Mouse (Mus musculus) heart, embryonic 10.5 days (tissue): Measurements from ENCODE around the gene Sgcd. TPM values are rescaled to one million over a fixed set of nuclear protein-coding genes. Genes with fewer than 3 reads are reported as not detected.
"Not testable (repeated sequence)": the region's sequence is repeated elsewhere in the genome, so short reads cannot be mapped to it uniquely, and the experiment has no call there.

Source experiments
- DNase-seq: peaks from one replicate; pipeline ENCODE4 v3.0.0-alpha.2; 2017; ENCODE audit warnings: low spot score
- H3K27ac ChIP-seq: fragments of 300-500 bp; sonication (generic); 2 replicates; pipeline ENCODE4 v1.5.1; 2016; ENCODE audit warnings: mild to moderate bottlenecking
- H3K27me3 ChIP-seq: fragments of 300-500 bp; sonication (generic); 2 replicates; pipeline ENCODE4 v1.6.1; 2016; ENCODE audit warnings: mild to moderate bottlenecking; ENCODE audit not compliant: poor library complexity, insufficient read depth, severe bottlenecking
- H3K36me3 ChIP-seq: fragments of 300-500 bp; sonication (generic); 2 replicates; pipeline ENCODE4 v1.6.1; 2016; ENCODE audit warnings: mild to moderate bottlenecking, moderate library complexity
- H3K4me1 ChIP-seq: fragments of 300-500 bp; sonication (generic); 2 replicates; pipeline ENCODE4 v1.6.1; 2016; ENCODE audit warnings: mild to moderate bottlenecking
- H3K4me3 ChIP-seq: fragments of 300-500 bp; sonication (generic); 2 replicates; pipeline ENCODE4 v1.5.1; 2016; ENCODE audit warnings: mild to moderate bottlenecking, moderate library complexity
- H3K9me3 ChIP-seq: fragments of 300-500 bp; sonication (generic); 2 replicates; pipeline ENCODE4 v1.6.1; 2016; ENCODE audit warnings: mild to moderate bottlenecking, moderate library complexity
- WGBS: fragments of 180-500 bp; shearing (Covaris S2); methylation state at CpG from one replicate; pipeline ENCODE4 v1.1.7; 2016; 5-methylcytosine and 5-hydroxymethylcytosine counted together
- polyA plus RNA-seq: library from polyadenylated mRNA; unstranded; fragments of >200 nt; fragmentation: Nextera tagmentation; extraction: Ambion mirVana; gene quantifications from 2 replicates; pipeline ENCODE4 v1.2.1, GENCODE M21; 2016

The Sgcd gene
- polyA plus RNA-seq, 1 experiment from 2014 or later: 4.7 TPM

DNA sequence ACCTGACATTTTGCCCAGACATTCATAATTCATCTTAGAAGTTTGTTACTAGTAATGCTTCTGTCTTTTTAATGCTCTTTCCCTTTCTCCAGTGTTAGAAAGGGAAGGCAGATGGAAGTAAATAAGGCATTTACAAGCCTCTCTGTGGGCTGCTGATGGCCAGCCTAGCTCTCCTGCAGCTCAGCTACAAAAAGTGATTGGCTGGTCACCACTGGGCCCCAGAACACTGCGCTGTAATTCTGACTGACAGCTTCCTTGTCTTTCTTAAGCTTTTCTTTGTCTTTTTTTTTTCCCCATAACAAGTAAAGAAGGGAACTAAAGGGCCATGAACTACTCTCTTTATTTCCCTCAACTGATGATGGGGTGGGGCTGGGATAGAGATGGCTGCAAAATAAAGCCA lies 463.9 kb downstream of the Sgcd start:
- Histone ChIP-seq H3K36me3 (no peaks in the 10 kb centered on the region), H3K4me3 (no peak overlapping the region), H3K27me3 (no peaks in the 10 kb centered on the region), H3K9me3 (no peaks in the 10 kb centered on the region), H3K4me1 (no peaks in the 10 kb centered on the region), H3K27ac (no peak overlapping the region)
- no peak for DNase-seq
- 53% methylated on average over 1 of the region's 1 CpGs for WGBS

DNA sequence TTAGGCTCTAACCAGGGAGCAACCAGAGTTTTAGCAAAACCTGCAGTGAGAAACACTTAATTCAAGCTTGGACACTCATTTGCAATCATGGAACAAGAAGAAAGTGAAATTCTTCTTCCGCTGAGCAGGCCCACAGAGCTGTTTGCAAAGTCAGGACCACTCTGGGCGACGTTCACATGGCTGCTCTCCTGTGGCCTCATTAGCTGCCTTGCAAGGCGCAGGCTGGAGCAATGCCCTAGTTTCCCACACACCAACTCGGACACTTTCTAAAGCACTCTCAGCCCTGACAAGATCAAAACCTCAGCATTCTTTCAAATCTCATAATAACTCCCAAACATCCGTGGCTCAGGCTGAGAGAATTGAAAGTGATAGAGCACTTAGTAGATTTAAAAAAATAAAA lies 480.7 kb downstream of the Sgcd start:
- H3K27ac ChIP-seq: no peak overlapping the region
- WGBS: 80% methylated on average over 6 of the region's 6 CpGs
- no peaks in the 10 kb centered on the region for H3K36me3 ChIP-seq
- DNase-seq: no peak
- H3K27me3 ChIP-seq: no peaks in the 10 kb centered on the region
- no peaks in the 10 kb centered on the region for H3K4me1 ChIP-seq
- H3K9me3 ChIP-seq: no peaks in the 10 kb centered on the region
- no peak overlapping the region for H3K4me3 ChIP-seq

DNA sequence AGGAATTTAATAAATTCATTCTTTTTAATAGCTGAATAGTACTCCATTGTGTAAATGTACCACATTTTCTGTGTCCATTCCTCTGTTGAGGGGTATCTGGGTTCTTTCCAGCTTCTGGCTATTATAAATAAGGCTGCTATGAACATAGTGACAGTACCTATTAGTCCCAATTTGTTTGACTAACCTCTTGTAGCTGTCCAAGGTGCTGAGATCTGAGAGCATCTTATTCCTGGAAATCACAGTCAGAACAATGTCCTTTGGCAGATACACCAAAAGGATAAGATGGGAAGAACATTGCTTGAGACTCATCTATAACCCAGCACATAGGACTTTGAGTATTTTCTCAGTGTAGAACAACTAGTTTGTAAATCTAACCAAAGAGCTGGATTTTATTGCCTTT lies 485.5 kb downstream of the Sgcd start:
- H3K4me1 ChIP-seq: not testable (repeated sequence)

DNA sequence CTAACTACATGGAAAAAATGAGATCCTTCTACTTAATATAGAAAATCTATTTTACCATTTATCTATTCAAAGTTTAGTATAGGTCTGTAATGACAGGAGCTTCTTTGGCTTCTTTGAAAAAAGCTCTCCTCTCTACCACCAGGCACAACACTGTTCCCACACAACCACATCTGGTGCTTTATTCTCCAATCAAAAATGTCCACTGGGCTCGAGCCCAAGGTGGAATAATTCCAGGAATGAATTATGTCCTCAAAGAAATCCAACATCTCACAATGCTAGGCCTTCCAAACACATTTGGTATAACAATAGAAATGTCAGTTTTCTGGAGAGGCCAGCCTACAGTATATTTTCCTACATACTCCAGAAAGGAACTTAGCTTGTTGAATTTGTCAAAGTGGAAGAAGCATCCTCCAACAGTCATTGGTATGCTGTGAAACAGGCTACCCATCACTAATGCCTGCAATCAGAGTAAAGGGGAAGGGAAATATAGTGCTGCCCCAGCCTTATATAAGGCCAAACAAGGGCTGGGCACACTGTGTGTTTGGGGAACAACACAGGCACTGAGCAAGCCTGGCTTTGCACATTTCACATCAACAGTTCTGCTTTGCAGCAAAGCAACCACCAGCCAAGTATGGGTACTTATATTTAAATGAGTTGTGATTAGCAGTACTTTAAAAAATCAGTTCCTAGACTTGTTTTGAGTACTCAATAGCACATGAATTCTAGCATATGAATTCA lies 515.1 kb downstream of the Sgcd start:
- Histone ChIP-seq H3K9me3 (no peaks in the 10 kb centered on the region), H3K27me3 (no peaks in the 10 kb centered on the region), H3K36me3 (no peaks in the 10 kb centered on the region), H3K4me1 (no peaks in the 10 kb centered on the region), H3K27ac (no peak overlapping the region), H3K4me3 (no peak overlapping the region)
- WGBS: 49% methylated on average over 1 of the region's 1 CpGs
- no peak for DNase-seq

More for the DNA sequence above, 485.5 kb downstream of the Sgcd start:
- H3K27me3 ChIP-seq, DNase-seq, H3K36me3 ChIP-seq, H3K9me3 ChIP-seq, H3K4me3 ChIP-seq, H3K27ac ChIP-seq: not testable (repeated sequence)

DNA sequence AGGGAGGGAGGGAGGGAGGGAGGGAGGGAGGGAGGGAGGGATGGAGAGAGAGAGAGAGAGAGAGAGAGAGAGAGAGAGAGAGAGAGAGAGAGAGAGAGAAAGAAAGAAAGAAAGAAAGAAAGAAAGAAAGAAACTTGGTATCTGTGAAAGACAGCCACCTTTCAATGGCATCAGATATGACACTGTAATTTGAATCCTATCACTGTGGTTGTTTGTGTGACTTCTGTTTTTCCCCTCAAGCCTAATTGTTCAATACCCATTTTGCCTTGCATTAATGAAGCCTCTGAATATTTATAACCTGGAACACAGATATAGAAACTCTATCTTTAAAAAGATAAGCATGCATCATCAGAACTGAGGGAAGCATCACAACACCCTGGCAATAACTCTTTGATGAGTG lies 528.1 kb downstream of the Sgcd start:
- H3K4me3 ChIP-seq, H3K27ac ChIP-seq, H3K27me3 ChIP-seq, H3K36me3 ChIP-seq, H3K9me3 ChIP-seq, DNase-seq, H3K4me1 ChIP-seq: not testable (repeated sequence)

DNA sequence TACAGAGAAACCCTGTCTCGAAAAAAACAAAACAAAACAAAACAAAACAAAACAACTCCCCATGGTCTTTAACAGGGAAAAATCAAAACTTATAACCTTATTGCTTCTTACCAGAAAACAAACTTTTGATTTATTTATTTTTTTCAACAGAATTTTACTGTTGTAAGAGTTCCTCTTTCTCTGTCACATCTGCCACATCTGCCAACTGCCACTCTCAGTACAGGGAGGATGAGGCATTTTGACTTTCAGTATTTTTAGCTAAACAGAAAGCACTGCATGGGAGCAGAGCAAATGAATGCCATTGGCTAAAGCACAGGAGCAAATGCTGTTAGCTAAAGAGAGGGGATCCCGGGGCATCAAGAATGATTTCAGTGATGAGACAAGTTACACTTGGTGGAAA lies 528.6 kb downstream of the Sgcd start:
- no peaks in the 10 kb centered on the region for H3K36me3 ChIP-seq
- no peaks in the 10 kb centered on the region for H3K27me3 ChIP-seq
- WGBS: 74% methylated on average over 2 of the region's 2 CpGs
- no peak overlapping the region for H3K27ac ChIP-seq
- H3K4me1 ChIP-seq: no peaks in the 10 kb centered on the region
- H3K4me3 ChIP-seq: no peak overlapping the region
- no peak for DNase-seq
- H3K9me3 ChIP-seq: no peaks in the 10 kb centered on the region

DNA sequence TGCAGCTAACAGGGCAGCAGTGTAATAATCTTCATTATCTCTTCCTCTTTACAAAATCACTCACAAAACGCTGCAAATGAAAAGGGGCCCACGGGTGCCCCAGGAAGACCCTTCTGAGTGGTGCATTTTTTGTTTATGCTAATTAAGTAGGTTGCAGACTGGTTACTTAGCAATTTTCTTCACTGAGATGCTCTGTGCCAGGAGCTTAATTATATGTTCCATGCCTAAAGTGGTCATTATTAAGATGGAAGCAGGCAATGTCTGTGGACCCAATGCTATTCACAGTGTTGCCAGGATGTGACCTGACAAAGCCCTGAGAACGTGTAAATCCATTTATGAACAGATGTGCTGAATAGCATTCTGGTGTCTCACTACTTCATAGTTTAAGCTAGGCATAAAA lies 529.6 kb downstream of the Sgcd start:
- Histone ChIP-seq H3K4me3 (no peak overlapping the region), H3K36me3 (no peaks in the 10 kb centered on the region), H3K27me3 (no peaks in the 10 kb centered on the region), H3K4me1 (no peaks in the 10 kb centered on the region), H3K9me3 (no peaks in the 10 kb centered on the region), H3K27ac (no peak overlapping the region)
- DNase-seq: no peak
- WGBS: 64% methylated on average over 3 of the region's 3 CpGs

DNA sequence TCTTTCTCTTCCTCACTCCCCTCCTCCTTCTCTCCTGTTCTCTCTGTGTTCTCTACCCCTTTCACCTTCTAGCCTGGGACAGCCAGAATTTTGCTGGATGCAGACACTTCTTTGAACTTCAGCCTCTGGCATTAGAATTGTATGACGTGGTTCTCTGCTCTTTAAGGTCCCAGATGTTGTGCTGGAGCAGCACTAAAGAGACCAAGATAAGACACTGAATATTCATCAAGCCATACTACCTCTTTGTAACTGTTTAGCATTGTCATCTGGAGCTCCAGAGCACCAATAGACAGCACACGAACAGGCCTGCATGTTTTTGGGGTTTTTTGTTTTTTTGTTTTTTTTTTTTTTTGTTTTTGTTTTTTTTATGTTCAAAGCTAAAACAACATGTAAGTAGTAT lies 541.0 kb downstream of the Sgcd start:
- no peak for DNase-seq
- H3K27ac ChIP-seq: no peak overlapping the region
- no peaks in the 10 kb centered on the region for H3K4me1 ChIP-seq
- WGBS: 53% methylated on average over 2 of the region's 2 CpGs
- no peak overlapping the region for H3K4me3 ChIP-seq
- no peaks in the 10 kb centered on the region for H3K27me3 ChIP-seq
- no peaks in the 10 kb centered on the region for H3K36me3 ChIP-seq
- H3K9me3 ChIP-seq: no peaks in the 10 kb centered on the region

DNA sequence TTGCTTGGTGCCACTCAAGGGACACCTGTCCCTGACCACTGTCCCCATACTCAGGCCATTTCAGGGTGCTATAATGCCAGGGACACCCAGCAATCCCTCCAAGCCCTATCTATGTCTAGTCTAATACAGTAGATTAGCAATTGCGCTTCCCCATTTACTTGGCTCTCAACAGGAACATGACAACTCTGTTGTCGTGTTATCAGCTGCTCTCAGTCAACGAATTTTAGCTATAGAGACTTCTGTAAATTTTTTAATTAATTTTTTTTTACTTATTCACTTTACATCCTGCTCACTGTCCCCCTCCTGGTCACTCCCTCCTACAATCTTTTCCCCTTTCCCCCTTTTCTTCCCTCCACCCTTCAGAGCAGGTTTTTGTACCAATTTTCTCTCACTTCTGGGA lies 542.4 kb downstream of the Sgcd start:
- no peak overlapping the region for H3K4me3 ChIP-seq
- no peaks in the 10 kb centered on the region for H3K4me1 ChIP-seq
- WGBS: 74% methylated on average over 3 of the region's 3 CpGs
- H3K36me3 ChIP-seq: no peaks in the 10 kb centered on the region
- H3K9me3 ChIP-seq: no peaks in the 10 kb centered on the region
- no peaks in the 10 kb centered on the region for H3K27me3 ChIP-seq
- H3K27ac ChIP-seq: no peak overlapping the region
- no peak for DNase-seq

DNA sequence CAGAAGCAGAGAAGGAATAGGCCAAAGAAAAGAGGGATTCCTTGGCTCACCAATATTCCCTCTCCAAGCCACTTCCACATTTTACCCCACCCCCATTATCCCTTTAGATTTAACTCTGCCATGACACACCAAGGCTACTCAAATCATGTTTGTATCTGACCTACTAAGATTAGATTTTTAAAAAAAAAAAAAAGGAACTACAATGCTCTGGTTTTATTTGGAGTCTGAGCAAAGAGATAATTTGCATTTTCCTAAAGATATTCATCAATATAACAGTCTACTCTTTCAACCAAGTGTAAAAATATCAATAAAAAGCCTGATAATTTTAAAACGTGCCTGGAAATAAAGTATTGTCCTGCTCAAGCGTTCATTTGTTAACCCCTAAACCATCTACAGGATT lies 543.1 kb downstream of the Sgcd start:
- WGBS: 62% methylated on average over 2 of the region's 2 CpGs
- H3K4me3 ChIP-seq: no peak overlapping the region
- H3K9me3 ChIP-seq: no peaks in the 10 kb centered on the region
- no peaks in the 10 kb centered on the region for H3K4me1 ChIP-seq
- DNase-seq: no peak
- H3K36me3 ChIP-seq: no peaks in the 10 kb centered on the region
- H3K27me3 ChIP-seq: no peaks in the 10 kb centered on the region
- H3K27ac ChIP-seq: no peak overlapping the region

DNA sequence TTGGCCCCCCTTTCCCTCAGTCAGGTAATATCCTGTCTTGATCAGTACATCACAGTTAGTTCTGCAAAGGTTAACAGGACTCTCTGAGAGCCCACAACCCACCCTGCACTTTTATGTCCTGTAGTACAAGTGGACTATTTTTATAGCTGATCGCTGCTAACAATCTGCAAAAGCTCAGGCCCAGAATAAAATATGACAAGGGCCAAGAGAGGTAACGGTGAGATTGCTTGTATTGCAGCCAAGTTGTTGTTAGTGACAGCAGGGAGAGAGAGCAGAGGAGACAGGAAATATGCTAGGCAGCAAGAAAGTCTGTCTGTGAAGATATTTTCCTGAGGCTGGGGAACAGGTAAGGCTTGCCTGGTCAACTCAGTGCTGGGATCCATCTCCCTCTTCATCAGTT lies 546.5 kb downstream of the Sgcd start:
- Histone ChIP-seq H3K4me3 (no peak overlapping the region), H3K27ac (no peak overlapping the region), H3K27me3 (no peaks in the 10 kb centered on the region), H3K36me3 (no peaks in the 10 kb centered on the region), H3K4me1 (no peaks in the 10 kb centered on the region), H3K9me3 (no peaks in the 10 kb centered on the region)
- DNase-seq: no peak
- WGBS: 64% methylated on average over 2 of the region's 2 CpGs

DNA sequence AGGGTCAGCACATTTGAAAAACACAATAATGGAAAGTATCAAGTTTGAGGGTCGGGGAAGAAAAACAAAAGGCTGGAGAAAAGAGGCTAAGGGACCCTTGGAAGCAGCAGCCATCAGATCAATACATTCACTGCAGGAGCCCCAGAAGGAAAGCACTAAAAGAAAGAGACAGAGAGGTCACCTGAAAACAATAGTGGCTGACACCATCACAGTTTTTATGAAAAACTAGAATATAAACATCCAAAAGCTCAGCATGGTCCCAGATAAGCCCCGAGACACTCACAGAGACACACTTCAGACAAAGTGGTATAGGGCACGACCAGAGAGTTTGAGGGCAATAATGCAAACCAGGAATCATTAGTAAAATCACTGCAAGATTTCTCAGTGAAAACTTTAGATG lies 589.2 kb downstream of the Sgcd start:
- Histone ChIP-seq H3K27ac (no peak overlapping the region), H3K4me3 (no peak overlapping the region), H3K27me3 (no peaks in the 10 kb centered on the region), H3K36me3 (no peaks in the 10 kb centered on the region), H3K9me3 (no peaks in the 10 kb centered on the region), H3K4me1 (no peaks in the 10 kb centered on the region)
- 43% methylated on average over 3 of the region's 3 CpGs for WGBS
- no peak for DNase-seq

DNA sequence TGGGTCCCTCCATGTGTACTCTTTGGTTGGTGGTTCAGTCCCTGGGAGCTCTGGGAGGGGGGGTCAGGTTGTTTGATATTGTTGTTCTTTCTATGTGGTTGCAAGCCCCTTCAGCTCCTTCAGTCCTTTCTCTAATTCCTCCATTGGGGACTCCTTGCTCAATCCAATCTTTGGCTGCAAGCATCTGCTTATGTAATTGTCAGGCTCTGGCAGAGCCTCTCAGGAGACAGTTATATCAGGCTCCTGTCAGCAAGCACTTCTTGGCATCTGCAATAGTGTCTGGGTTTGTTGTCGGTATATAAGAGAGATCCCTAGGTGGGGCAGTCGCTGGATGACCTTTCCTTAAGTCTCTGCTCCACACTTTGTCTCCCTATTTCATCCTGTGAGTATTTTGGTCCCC lies 598.0 kb downstream of the Sgcd start:
- not testable (repeated sequence) for H3K27me3 ChIP-seq, H3K36me3 ChIP-seq, H3K4me3 ChIP-seq, H3K27ac ChIP-seq, DNase-seq, H3K4me1 ChIP-seq, H3K9me3 ChIP-seq
- WGBS: 36% methylated on average over 2 of the region's 2 CpGs

DNA sequence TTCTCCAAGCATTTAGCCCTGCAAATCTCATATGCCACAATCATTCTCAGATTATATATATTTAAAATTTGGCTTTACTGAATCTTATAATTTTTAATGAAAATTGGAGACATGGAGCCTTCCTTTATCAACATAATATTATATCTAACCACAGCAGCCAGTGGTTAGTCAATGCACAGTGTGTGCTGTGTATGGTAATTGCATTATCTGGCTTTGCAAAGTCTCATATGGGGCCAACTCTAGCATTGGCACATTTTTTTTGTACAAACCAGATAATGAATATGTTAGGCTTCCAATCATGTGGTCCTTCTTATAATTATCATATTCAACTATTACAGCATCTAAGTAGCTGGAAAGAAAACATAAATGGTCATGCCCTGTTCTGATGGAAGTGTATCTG lies 599.4 kb downstream of the Sgcd start:
- no peaks in the 10 kb centered on the region for H3K36me3 ChIP-seq
- H3K27me3 ChIP-seq: no peaks in the 10 kb centered on the region
- no peak for DNase-seq
- no peak overlapping the region for H3K27ac ChIP-seq
- H3K4me1 ChIP-seq: no peaks in the 10 kb centered on the region
- no peak overlapping the region for H3K4me3 ChIP-seq
- H3K9me3 ChIP-seq: no peaks in the 10 kb centered on the region
